Mouse (Mus musculus): ENCODE results near the gene Gnas.

GRCm38 (mm10) chr2:174270416-174270815, 13.7 kb upstream of the Gnas start:
- no peak for TF ChIP-seq POLR2A (IDR thresholded peaks at IDR 0.05; ENCODE audit: control insufficient read depth, low read depth, low read length)
- no peak for TF ChIP-seq CTCF (IDR thresholded peaks at IDR 0.05; ENCODE audit: control insufficient read depth, insufficient read depth, insufficient replicate concordance, low read depth, low read length)
